Mouse (Mus musculus) forebrain, embryonic 11.5 days (tissue): ENCODE measurements around the gene Nav2. TPM values are rescaled to one million over a fixed set of nuclear protein-coding genes. Genes with fewer than 3 reads are reported as not detected.
A peak's percentile ranks its signal among the peaks of the same experiment; 100 is the strongest.

Experiments used
- ATAC-seq: fragments of 200-750 bp; cut with Nextera tagmentation; replicated peaks from 2 replicates; pipeline ENCODE4 v1.8.0; 2017; ENCODE audit warnings: moderate TSS enrichment; ENCODE audit not compliant: low FRiP score
- DNase-seq: peaks from one replicate; pipeline ENCODE4 v3.0.0-alpha.2; 2017; ENCODE audit warnings: low spot score
- H3K27ac ChIP-seq: fragments of 300-500 bp; sonication (generic); 2 replicates; pipeline ENCODE4 v1.5.1; 2014; ENCODE audit warnings: low read depth, low read length
- H3K27me3 ChIP-seq: fragments of 300-500 bp; sonication (generic); 2 replicates; pipeline ENCODE4 v1.6.1; 2014; ENCODE audit warnings: mild to moderate bottlenecking, low read length, mixed read lengths; ENCODE audit not compliant: control insufficient read depth, insufficient read depth
- H3K36me3 ChIP-seq: fragments of 300-500 bp; sonication (generic); 2 replicates; pipeline ENCODE4 v1.6.1; 2014; ENCODE audit warnings: mild to moderate bottlenecking, low read length, moderate library complexity, mixed read lengths; ENCODE audit not compliant: control insufficient read depth, insufficient read depth
- H3K4me1 ChIP-seq: fragments of 300-500 bp; sonication (generic); replicated peaks from 2 replicates; pipeline ENCODE4 v1.6.1; 2014; ENCODE audit warnings: low read length, mixed read lengths; ENCODE audit not compliant: control insufficient read depth, insufficient read depth
- H3K4me2 ChIP-seq: fragments of 300-500 bp; sonication (generic); 2 replicates; pipeline ENCODE4 v1.6.1; 2014; ENCODE audit warnings: low read depth, mild to moderate bottlenecking, low read length, moderate library complexity, mixed read lengths; ENCODE audit not compliant: severe bottlenecking
- H3K4me3 ChIP-seq: fragments of 300-500 bp; sonication (generic); 2 replicates; pipeline ENCODE4 v1.5.1; 2014; ENCODE audit warnings: low read depth, low read length
- H3K9ac ChIP-seq: fragments of 300-500 bp; sonication (generic); 2 replicates; pipeline ENCODE4 v1.6.1; 2014; ENCODE audit warnings: low read length
- H3K9me3 ChIP-seq: fragments of 300-500 bp; sonication (generic); 2 replicates; pipeline ENCODE4 v1.6.1; 2016; ENCODE audit warnings: low read length, mixed read lengths; ENCODE audit not compliant: control insufficient read depth
- WGBS: fragments of 180-500 bp; shearing (Covaris S2); extraction: QIAGEN DNeasy Blood & Tissue Kit; methylation state at CpG from one replicate; pipeline ENCODE4 v1.1.7; 2014; 5-methylcytosine and 5-hydroxymethylcytosine counted together
- polyA plus RNA-seq: library from polyadenylated mRNA; unstranded; fragments of >200 nt; fragmentation: Nextera tagmentation; extraction: Ambion mirVana; gene quantifications from 2 replicates; pipeline ENCODE4 v1.2.1, GENCODE M21; 2014

Nav2 gene
- polyA plus RNA-seq, 1 experiment from 2014 or later, result 7.2 TPM

GRCm38 (mm10) chr7:48982573-48982972 lies 74.1 kb downstream of the Nav2 start:
- Histone ChIP-seq H3K9me3 (no peaks in the 10 kb centered on the region), H3K9ac (no peak overlapping the region), H3K27me3 (no peaks in the 10 kb centered on the region), H3K4me1 (no peaks in the 10 kb centered on the region), H3K36me3 (no peaks in the 10 kb centered on the region), H3K4me3 (no peak overlapping the region), H3K4me2 (no peak overlapping the region), H3K27ac (no peak overlapping the region)
- ATAC-seq, result no peak
- WGBS, result 82% methylated on average over 7 of the region's 7 CpGs
- DNase-seq, result no peak

- Histone ChIP-seq H3K4me1 (peaks cover 12% of the 10 kb centered on the region), H3K4me2 (no peak overlapping the region), H3K27me3 (no peaks in the 10 kb centered on the region), H3K36me3 (no peaks in the 10 kb centered on the region), H3K9ac (no peak overlapping the region), H3K9me3 (no peaks in the 10 kb centered on the region), H3K27ac (no peak overlapping the region), H3K4me3 (no peak overlapping the region)
- DNase-seq (no peak), ATAC-seq (no peak)
- 61% methylated on average over 8 of the region's 8 CpGs for WGBS
Observed at GRCm38 (mm10) chr7:48991911-48992552, 83.5 kb downstream of the Nav2 start.

- Histone ChIP-seq H3K4me2 (0 out of 2 replicates have a peak overlapping the region, but pooled peaks have one; percentile 29), H3K36me3 (no peaks in the 10 kb centered on the region), H3K27me3 (no peaks in the 10 kb centered on the region; the same call in 1 of the 2 replicates), H3K4me3 (no peak overlapping the region), H3K9ac (no peak overlapping the region), H3K9me3 (no peaks in the 10 kb centered on the region), H3K4me1 (peaks cover 14% of the 10 kb centered on the region), H3K27ac (no peak overlapping the region)
- 5% methylated on average over 13 of the region's 13 CpGs for WGBS
- ATAC-seq (peak; percentile 79), DNase-seq (peak; percentile 54)
Observed at GRCm38 (mm10) chr7:48995171-48995570, 86.7 kb downstream of the Nav2 start.

- Histone ChIP-seq H3K9me3 (no peaks in the 10 kb centered on the region), H3K4me1 (peaks cover 14% of the 10 kb centered on the region), H3K4me3 (no peak overlapping the region), H3K27me3 (no peaks in the 10 kb centered on the region; the same call in 1 of the 2 replicates), H3K36me3 (no peaks in the 10 kb centered on the region), H3K9ac (no peak overlapping the region), H3K4me2 (no peak overlapping the region), H3K27ac (no peak overlapping the region)
- DNase-seq, result no peak
- WGBS, result 48% methylated on average over 8 of the region's 8 CpGs
- ATAC-seq, result no peak
Observed at GRCm38 (mm10) chr7:48995701-48996100, 87.2 kb downstream of the Nav2 start.

GRCm38 (mm10) chr7:48996829-48997228 lies 88.3 kb downstream of the Nav2 start:
- Histone ChIP-seq H3K4me1 (peaks cover 14% of the 10 kb centered on the region), H3K9me3 (no peaks in the 10 kb centered on the region), H3K27ac (no peak overlapping the region), H3K36me3 (no peaks in the 10 kb centered on the region), H3K9ac (no peak overlapping the region), H3K4me3 (no peak overlapping the region), H3K4me2 (no peak overlapping the region), H3K27me3 (no peaks in the 10 kb centered on the region; the same call in 1 of the 2 replicates)
- ATAC-seq (no peak), DNase-seq (no peak)
- WGBS, result 69% methylated on average over 5 of the region's 5 CpGs

GRCm38 (mm10) chr7:48998097-48998496 lies 89.6 kb downstream of the Nav2 start:
- Histone ChIP-seq H3K4me3 (no peak overlapping the region), H3K4me2 (no peak overlapping the region), H3K27ac (no peak overlapping the region), H3K4me1 (peaks cover 14% of the 10 kb centered on the region), H3K9ac (no peak overlapping the region), H3K27me3 (no peaks in the 10 kb centered on the region; the same call in 1 of the 2 replicates), H3K9me3 (no peaks in the 10 kb centered on the region), H3K36me3 (no peaks in the 10 kb centered on the region)
- no peak for ATAC-seq
- 90% methylated on average over 8 of the region's 8 CpGs for WGBS
- no peak for DNase-seq

- 86% methylated on average over 10 of the region's 10 CpGs for WGBS
Observed at GRCm38 (mm10) chr7:48998595-48998994, 90.1 kb downstream of the Nav2 start.

GRCm38 (mm10) chr7:49000816-49001215 lies 92.3 kb downstream of the Nav2 start:
- no peak overlapping the region for H3K9ac ChIP-seq
- H3K4me2 ChIP-seq, result no peak overlapping the region
- H3K36me3 ChIP-seq, result no peaks in the 10 kb centered on the region
- no peaks in the 10 kb centered on the region for H3K9me3 ChIP-seq
- H3K4me3 ChIP-seq, result no peak overlapping the region
- DNase-seq (no peak), ATAC-seq (no peak)
- WGBS, result 83% methylated on average over 3 of the region's 3 CpGs
- peaks cover 2% of the 10 kb centered on the region; the same call in 1 of the 2 replicates for H3K4me1 ChIP-seq
- H3K27me3 ChIP-seq, result no peaks in the 10 kb centered on the region; the same call in 1 of the 2 replicates
- H3K27ac ChIP-seq, result no peak overlapping the region

More at GRCm38 (mm10) chr7:48998595-48998994, 90.1 kb downstream of the Nav2 start:
- H3K4me1 ChIP-seq, result peaks cover 14% of the 10 kb centered on the region
- no peaks in the 10 kb centered on the region; the same call in 1 of the 2 replicates for H3K27me3 ChIP-seq
- DNase-seq, result no peak
- H3K4me2 ChIP-seq, result no peak overlapping the region
- ATAC-seq, result no peak
- H3K27ac ChIP-seq, result no peak overlapping the region
- H3K9ac ChIP-seq, result no peak overlapping the region
- no peaks in the 10 kb centered on the region for H3K9me3 ChIP-seq
- H3K4me3 ChIP-seq, result no peak overlapping the region
- no peaks in the 10 kb centered on the region for H3K36me3 ChIP-seq

GRCm38 (mm10) chr7:49004402-49004801 lies 95.9 kb downstream of the Nav2 start:
- WGBS, result 68% methylated on average over 5 of the region's 5 CpGs
- Histone ChIP-seq H3K4me3 (no peak overlapping the region), H3K9ac (no peak overlapping the region), H3K27me3 (no peaks in the 10 kb centered on the region), H3K4me1 (0 out of 2 replicates have a peak, but pooled peaks cover 2% of the 10 kb centered on the region), H3K4me2 (no peak overlapping the region), H3K36me3 (no peaks in the 10 kb centered on the region), H3K27ac (no peak overlapping the region), H3K9me3 (no peaks in the 10 kb centered on the region)
- DNase-seq (no peak), ATAC-seq (no peak)
